Mouse (Mus musculus) layer of hippocampus, adult 2 months (tissue): ENCODE results near the gene Ppp1r12a. TPM values are rescaled to one million over a fixed set of nuclear protein-coding genes. Genes with fewer than 3 reads are reported as not detected.

Experiments used
- DNase-seq, 2 experiments: peaks; one replicate each; pipeline ENCODE4 v3.0.0; 2022; ENCODE audit warnings: low spot score in 2 of 2
- H3K27ac ChIP-seq: fragments of 200-600 bp; 2 replicates; pipeline ENCODE4 v1.8.1; 2022
- H3K4me3 ChIP-seq: fragments of 200-600 bp; 2 replicates; pipeline ENCODE4 v1.8.1; 2022; ENCODE audit warnings: mild to moderate bottlenecking
- CTCF ChIP-seq: fragments of 200-600 bp; conservative IDR thresholded peaks from 2 replicates; pipeline ENCODE4 v1.8.1; 2022; ENCODE audit warnings: antibody characterized with exemption, mild to moderate bottlenecking, moderate library complexity
- total RNA-seq, 2 experiments: library from RNA; stranded (reverse); gene quantifications; 2 replicates each; pipeline ENCODE4 v1.2.3; 2021

The Ppp1r12a gene
- total RNA-seq, 2 experiments from 2014 or later: 128 to 133 TPM

DNA sequence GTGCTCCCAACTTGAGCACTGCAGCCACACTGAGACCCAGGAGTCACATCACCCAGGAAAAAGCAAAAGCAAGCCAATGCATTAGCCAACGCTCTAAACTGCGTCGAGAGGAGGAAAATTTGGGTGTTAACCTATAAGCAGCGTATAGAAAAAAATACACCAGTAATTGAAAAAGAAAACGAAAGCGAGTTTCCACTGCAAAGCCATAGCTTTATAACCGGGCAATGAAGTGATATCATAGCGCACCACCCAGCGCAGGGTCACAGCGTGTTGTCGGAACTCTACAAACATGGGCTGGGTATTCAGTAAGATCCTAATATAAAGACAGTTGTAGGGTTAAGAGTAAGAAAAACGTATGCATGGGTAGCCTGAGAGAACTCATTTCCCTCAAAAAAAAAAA, 167.0 kb downstream of the Ppp1r12a start:
- Histone ChIP-seq H3K27ac (no peak overlapping the region), H3K4me3 (no peak overlapping the region)
- TF ChIP-seq CTCF: no peak
- no peak for DNase-seq

DNA sequence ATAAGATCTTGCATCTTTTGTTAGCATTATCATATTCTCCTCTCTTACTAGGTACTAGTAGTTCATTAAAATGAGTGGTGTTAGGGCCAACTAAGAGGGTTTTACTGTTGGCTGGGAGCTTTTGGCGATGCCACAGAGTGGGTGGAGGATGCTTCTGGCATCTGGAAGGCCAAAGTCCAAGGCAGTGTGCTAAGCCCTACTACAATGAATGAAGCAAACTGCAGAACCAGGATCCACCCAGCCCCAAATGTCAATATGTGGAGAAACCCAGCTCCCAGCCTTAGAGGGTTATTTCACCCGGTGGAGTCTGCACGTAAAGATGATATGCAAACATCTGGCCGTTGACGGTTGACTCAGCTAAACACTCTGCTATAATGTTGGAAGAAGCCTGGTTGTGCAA, 167.8 kb downstream of the Ppp1r12a start:
- no peak for DNase-seq
- no peak for TF ChIP-seq CTCF

DNA sequence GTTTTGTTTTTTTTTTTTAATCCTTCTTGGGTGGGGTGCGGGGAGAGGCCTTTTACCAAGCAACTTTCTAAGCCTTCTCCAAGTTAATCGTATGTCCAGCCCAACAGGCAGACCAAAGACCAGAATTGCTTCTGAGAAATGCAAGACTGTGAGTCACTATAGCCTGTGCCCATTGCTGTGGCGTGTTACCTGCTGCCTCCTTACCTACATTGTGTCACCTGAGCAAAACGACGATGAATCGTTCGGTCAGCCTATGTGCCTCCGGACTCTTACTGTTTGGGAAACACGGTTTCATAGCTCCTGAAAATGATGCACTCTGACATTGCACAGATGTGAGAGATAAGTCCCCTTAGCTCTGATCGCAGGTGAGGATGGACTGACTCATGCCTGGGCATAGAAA, 169.0 kb downstream of the Ppp1r12a start:
- Histone ChIP-seq H3K4me3 (no peak overlapping the region), H3K27ac (no peak overlapping the region)
- no peak for TF ChIP-seq CTCF
- DNase-seq: no peak

More for the DNA sequence above, 167.8 kb downstream of the Ppp1r12a start:
- Histone ChIP-seq H3K27ac (no peak overlapping the region), H3K4me3 (no peak overlapping the region)

DNA sequence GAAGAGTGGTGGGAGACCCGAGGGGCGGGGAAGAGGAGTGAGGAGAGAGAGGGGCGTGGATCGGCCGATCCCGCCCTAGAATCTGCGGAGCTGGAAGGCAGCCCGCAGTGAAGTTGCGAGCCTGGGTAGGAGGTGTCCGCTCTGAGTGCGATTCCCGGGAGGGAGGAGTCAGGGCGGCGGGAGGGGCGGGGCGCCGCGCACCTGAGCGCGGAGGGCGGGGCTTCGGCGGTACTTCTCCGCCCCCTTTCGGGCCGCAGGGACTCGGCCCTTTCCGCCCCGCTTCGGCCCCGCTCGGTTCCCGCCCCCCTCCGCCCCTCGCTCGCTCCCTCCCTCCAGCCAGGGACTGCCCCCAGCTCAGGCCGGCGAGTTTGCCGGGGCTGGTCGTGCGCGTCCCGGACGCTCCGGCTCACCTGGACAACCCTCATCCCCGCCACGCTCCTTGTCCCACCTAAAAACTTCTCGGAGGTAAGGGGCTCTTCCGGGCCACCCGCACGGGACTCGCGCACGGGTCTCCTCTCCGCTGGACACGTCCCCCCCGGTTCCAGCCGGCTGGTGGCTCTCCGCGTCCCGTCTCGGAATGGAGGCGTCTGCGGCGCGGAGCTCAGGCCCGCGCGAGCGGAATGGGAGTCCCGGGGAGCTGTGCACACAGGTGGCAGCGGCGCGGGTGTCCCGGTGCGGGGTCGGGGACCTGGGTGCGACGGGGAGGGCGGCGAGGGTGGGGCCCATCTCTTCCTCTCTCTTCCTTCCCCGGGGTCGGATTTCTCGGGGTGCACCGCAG, 170.0 kb downstream of the Ppp1r12a start, which contains the start of gene Pawr:
Pawr (plus strand) TSS at position 338 of the 778 bp plus-strand sequence.
- TF ChIP-seq CTCF: no peak
- peak within 1 kb of the TSS; percentile 70 for H3K4me3 ChIP-seq
- no peak within 1 kb of the TSS; the same call in 1 of the 2 replicates for H3K27ac ChIP-seq
- DNase-seq: peak in 1 of 2 experiments; percentile 20

DNA sequence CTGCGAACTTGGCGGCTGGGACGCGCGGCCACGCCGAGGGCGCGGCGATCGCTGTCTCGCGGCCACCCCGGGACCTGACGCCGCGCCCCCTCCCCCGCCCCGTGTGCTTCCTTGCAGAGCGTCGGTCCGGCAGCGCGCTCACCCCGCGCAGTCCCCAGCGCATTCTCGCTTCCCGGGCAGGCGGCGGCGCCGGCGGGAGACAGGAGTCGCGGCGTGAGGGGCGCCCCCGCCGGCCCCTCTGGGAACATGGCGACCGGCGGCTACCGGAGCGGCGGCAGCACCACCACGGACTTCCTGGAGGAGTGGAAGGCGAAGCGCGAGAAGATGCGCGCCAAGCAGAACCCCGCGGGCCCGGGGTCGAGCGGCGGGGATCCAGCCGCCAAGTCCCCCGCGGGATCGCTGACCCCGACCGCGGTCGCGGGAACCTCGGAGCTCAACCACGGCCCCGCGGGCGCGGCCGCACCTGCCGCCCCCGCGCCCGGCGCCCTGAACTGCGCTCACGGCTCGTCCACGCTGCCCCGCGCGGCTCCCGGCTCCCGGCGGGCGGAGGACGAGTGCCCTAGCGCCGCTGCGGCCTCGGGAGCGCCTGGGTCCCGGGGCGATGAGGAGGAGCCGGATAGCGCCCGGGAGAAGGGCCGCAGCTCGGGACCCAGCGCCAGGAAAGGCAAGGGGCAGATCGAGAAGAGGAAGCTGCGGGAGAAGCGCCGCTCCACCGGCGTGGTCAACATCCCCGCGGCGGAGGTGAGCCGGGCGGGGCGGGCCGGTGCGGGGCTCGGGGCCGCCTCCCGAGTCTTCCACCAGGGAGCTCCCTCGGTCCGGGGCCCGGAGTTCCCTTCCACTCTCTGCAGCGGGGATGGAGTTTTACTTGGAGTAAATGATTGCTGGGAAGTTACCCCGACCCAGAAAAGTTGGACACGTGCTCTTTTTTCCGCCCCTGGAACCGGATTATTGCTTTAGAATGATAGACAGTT, 170.9 kb downstream of the Ppp1r12a start:
- no peak overlapping the region; the same call in 1 of the 2 replicates for H3K27ac ChIP-seq
- H3K4me3 ChIP-seq: peak overlapping the region; percentile 70
- peak in 1 of 2 experiments; percentile 17 for DNase-seq
- TF ChIP-seq CTCF: peak; percentile 64

DNA sequence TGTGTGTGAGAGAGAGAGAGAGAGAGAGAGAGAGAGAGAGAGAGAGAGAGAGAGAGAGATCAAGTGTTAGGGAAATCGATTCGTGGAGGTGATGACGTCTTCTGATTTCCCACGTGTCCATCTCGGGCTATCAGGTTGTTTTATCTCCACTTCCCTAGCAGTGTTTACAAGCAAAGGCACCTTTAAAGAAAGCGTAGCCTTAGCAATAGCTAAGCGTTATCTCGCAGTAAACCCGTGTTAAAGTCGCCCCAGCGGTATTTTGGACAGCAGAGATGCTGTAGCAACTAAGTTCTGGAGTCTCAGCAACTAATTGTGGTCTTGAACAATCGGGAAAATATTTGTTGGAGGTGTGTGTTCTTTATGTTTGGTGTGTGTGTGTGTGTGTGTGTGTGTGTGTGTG, 171.6 kb downstream of the Ppp1r12a start:
- no peak for DNase-seq
- Histone ChIP-seq H3K4me3 (no peak overlapping the region; the same call in 1 of the 2 replicates), H3K27ac (no peak overlapping the region)
- TF ChIP-seq CTCF: no peak

Other genes with a start within 250 kb of the Ppp1r12a start
- 1 to 10 TPM; 2.1 to 2.4 TPM for gene Pawr, start 169.9 kb downstream of the Ppp1r12a start, total RNA-seq